17 mouse cellular contexts compared by ENCODE assay signal in genomic region chr12:104580796-104581195, GRCm38 (mm10).
"Had no signal": no experiment of that assay in that cellular context is flagged by ENCODE, and none has a peak within 500 bp of the region (broad histone marks: within the 10 kb centered on the region; RNA-seq: fewer than 3 reads in every experiment).

No protein-coding gene starts in this region.

- DNase-seq: kidney, adult 11 months; kidney, adult 9 months; kidney, postnatal 36 days; left cerebral cortex, postnatal 4 days; liver, embryonic 13.5 days; liver, postnatal 0 days; lung, postnatal 14 days; retina, postnatal 1 day; thymus, adult 18-20 months; thymus, postnatal 14 days had no signal

- H3K4me3 ChIP-seq: layer of hippocampus, adult 2 months; limb, embryonic 15.5 days; liver, embryonic 13.5 days; lung, embryonic 15.5 days; megakaryocyte, embryonic 14.5 days had no signal

- H3K4me1 ChIP-seq: liver, embryonic 13.5 days; megakaryocyte, embryonic 14.5 days had no signal

- H3K4me2 ChIP-seq: limb, embryonic 15.5 days; liver, embryonic 13.5 days; lung, embryonic 15.5 days; midbrain, embryonic 11.5 days had no signal

- ATAC-seq: liver, postnatal 0 days had no signal

- H3K9me3 ChIP-seq: limb, embryonic 15.5 days; liver, embryonic 13.5 days; lung, embryonic 15.5 days had no signal

- H3K9ac ChIP-seq: limb, embryonic 15.5 days; liver, embryonic 13.5 days; liver, postnatal 0 days; lung, embryonic 15.5 days had no signal

- H3K27ac ChIP-seq: kidney, postnatal 0 days; layer of hippocampus, adult 2 months; limb, embryonic 15.5 days; liver, embryonic 13.5 days; lung, embryonic 15.5 days; macrophage had no signal

- H3K36me3 ChIP-seq: limb, embryonic 15.5 days; liver, embryonic 13.5 days; lung, embryonic 15.5 days had no signal
